ENCODE assay signal across 17 mouse cellular contexts in the genomic region with DNA sequence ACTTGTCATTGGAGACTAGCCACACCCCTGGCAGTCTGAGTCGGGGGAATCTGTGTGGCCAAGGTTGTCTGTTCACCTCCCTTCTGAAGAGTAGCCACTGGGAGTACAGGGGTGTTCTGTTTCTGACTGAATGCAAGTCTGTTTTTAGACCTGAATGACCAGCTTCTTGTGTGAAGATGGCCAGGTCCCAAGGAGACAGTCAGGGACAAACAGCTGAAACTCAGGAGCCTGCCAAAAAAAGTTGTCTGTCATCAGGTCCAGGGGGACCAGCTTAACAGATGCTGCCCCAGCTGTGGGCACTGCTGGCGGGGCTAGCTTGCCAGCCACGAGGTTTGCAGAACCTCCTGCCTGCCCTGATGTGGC. TPM values are rescaled to one million over a fixed set of nuclear protein-coding genes. Genes with fewer than 3 reads are reported as not detected.
DNase-seq lines count a peak whose midpoint lies in the region; ATAC-seq lines count a peak whose summit lies in the region.
"Had no signal": no experiment of that assay in that cellular context is flagged by ENCODE, and none has a peak within 500 bp of the region (broad histone marks: within the 10 kb centered on the region; RNA-seq: fewer than 3 reads in every experiment).

No protein-coding gene starts in this region.

- H3K9me3 ChIP-seq in heart, embryonic 13.5 days, result no peaks in the 10 kb centered on the region
- H3K9me3 ChIP-seq in heart, embryonic 11.5 days (replicated peaks; ENCODE audit: control insufficient read depth, low read length), result no peaks in the 10 kb centered on the region
- H3K9me3 ChIP-seq in lung, embryonic 16.5 days (ENCODE audit: control insufficient read depth, low read length), result no peaks in the 10 kb centered on the region
- H3K9me3 ChIP-seq in intestine, embryonic 16.5 days (ENCODE audit: control insufficient read depth, low read length), result no peaks in the 10 kb centered on the region
- H3K9me3 ChIP-seq in stomach, embryonic 16.5 days (replicated peaks; ENCODE audit: control insufficient read depth, low read length), result no peaks in the 10 kb centered on the region

- no peaks in the 10 kb centered on the region for H3K36me3 ChIP-seq in heart, embryonic 13.5 days
- no peaks in the 10 kb centered on the region for H3K36me3 ChIP-seq in heart, embryonic 11.5 days (ENCODE audit: control insufficient read depth, insufficient read depth, low read length)
- H3K36me3 ChIP-seq in lung, embryonic 16.5 days (ENCODE audit: control insufficient read depth, insufficient read depth, low read length), result no peaks in the 10 kb centered on the region
- H3K36me3 ChIP-seq in intestine, embryonic 16.5 days (ENCODE audit: control insufficient read depth, insufficient read depth, low read length), result no peaks in the 10 kb centered on the region
- no peaks in the 10 kb centered on the region for H3K36me3 ChIP-seq in stomach, embryonic 16.5 days (ENCODE audit: control insufficient read depth, insufficient read depth, low read length)

- 32% methylated on average over 3 of the region's 3 CpGs for WGBS in heart, embryonic 13.5 days
- 33% methylated on average over 3 of the region's 3 CpGs for WGBS in heart, embryonic 11.5 days (ENCODE audit: insufficient replicate concordance)
- 19% methylated on average over 3 of the region's 3 CpGs for WGBS in lung, embryonic 16.5 days
- WGBS in intestine, embryonic 16.5 days, result 38% methylated on average over 3 of the region's 3 CpGs
- 41% methylated on average over 3 of the region's 3 CpGs for WGBS in stomach, embryonic 16.5 days

- H3K9ac ChIP-seq in heart, embryonic 13.5 days, result peak overlapping the region; percentile 3; the same call in 1 of the 2 replicates
- H3K9ac ChIP-seq in heart, embryonic 11.5 days (ENCODE audit: low read depth, low read length), result no peak overlapping the region
- no peak overlapping the region for H3K9ac ChIP-seq in lung, embryonic 16.5 days (ENCODE audit: low read length)
- peak overlapping the region; percentile 34; the same call in 1 of the 2 replicates for H3K9ac ChIP-seq in intestine, embryonic 16.5 days (ENCODE audit: low read depth, low read length)
- H3K9ac ChIP-seq in stomach, embryonic 16.5 days (ENCODE audit: low read length), result peak overlapping the region; percentile 40; the same call in 1 of the 2 replicates
- H3K9ac ChIP-seq: liver, embryonic 14.5 days had no signal

- H3K27ac ChIP-seq in heart, embryonic 13.5 days (replicated peaks), result no peak overlapping the region; the same call in 1 of the 2 replicates
- no peak overlapping the region for H3K27ac ChIP-seq in heart, embryonic 11.5 days (ENCODE audit: low read depth, low read length)
- peak overlapping the region; percentile 86 for H3K27ac ChIP-seq in lung, embryonic 16.5 days (ENCODE audit: low read length)
- H3K27ac ChIP-seq in intestine, embryonic 16.5 days (ENCODE audit: low read length), result peak overlapping the region; percentile 6
- H3K27ac ChIP-seq in stomach, embryonic 16.5 days (ENCODE audit: low read length), result peak overlapping the region; percentile 64; the same call in 1 of the 2 replicates
- H3K27ac ChIP-seq: kidney, postnatal 0 days; liver, embryonic 14.5 days had no signal

- no peak for ATAC-seq in heart, embryonic 13.5 days (ENCODE audit: extremely low read depth, insufficient number of reproducible peaks, low FRiP score, low TSS enrichment)
- ATAC-seq in heart, embryonic 11.5 days (replicated peaks; ENCODE audit: insufficient number of reproducible peaks, low FRiP score, low TSS enrichment), result no peak
- ATAC-seq in lung, embryonic 16.5 days (ENCODE audit: low read depth), result no peak
- ATAC-seq in intestine, embryonic 16.5 days, result no peak
- ATAC-seq in stomach, embryonic 16.5 days (ENCODE audit: insufficient read depth, low FRiP score), result no peak
- ATAC-seq: forebrain, embryonic 16.5 days; inflammation-experienced regulatory T-cells, adult 6 months had no signal

- no peak overlapping the region for H3K4me3 ChIP-seq in heart, embryonic 13.5 days
- no peak overlapping the region for H3K4me3 ChIP-seq in heart, embryonic 11.5 days (ENCODE audit: low read depth, low read length)
- no peak overlapping the region for H3K4me3 ChIP-seq in lung, embryonic 16.5 days (ENCODE audit: low read length)
- H3K4me3 ChIP-seq in intestine, embryonic 16.5 days (ENCODE audit: low read length), result no peak overlapping the region
- no peak overlapping the region for H3K4me3 ChIP-seq in stomach, embryonic 16.5 days (replicated peaks; ENCODE audit: low read length)

- no peak overlapping the region for H3K4me2 ChIP-seq in heart, embryonic 13.5 days
- H3K4me2 ChIP-seq in heart, embryonic 11.5 days, result no peak overlapping the region
- no peak overlapping the region for H3K4me2 ChIP-seq in lung, embryonic 16.5 days (ENCODE audit: low read depth, low read length)
- no peak overlapping the region for H3K4me2 ChIP-seq in intestine, embryonic 16.5 days (ENCODE audit: low read depth, low read length)
- H3K4me2 ChIP-seq in stomach, embryonic 16.5 days (ENCODE audit: low read depth, low read length), result no peak overlapping the region

- peaks cover 28% of the 10 kb centered on the region for H3K4me1 ChIP-seq in heart, embryonic 13.5 days
- peaks cover 16% of the 10 kb centered on the region for H3K4me1 ChIP-seq in heart, embryonic 11.5 days (ENCODE audit: control insufficient read depth, insufficient read depth, low read length)
- peaks cover 43% of the 10 kb centered on the region for H3K4me1 ChIP-seq in lung, embryonic 16.5 days (replicated peaks; ENCODE audit: control insufficient read depth, insufficient read depth, low read length)
- peaks cover 30% of the 10 kb centered on the region for H3K4me1 ChIP-seq in intestine, embryonic 16.5 days (ENCODE audit: control insufficient read depth, insufficient read depth, low read length)
- peaks cover 30% of the 10 kb centered on the region for H3K4me1 ChIP-seq in stomach, embryonic 16.5 days (ENCODE audit: control insufficient read depth, insufficient read depth, low read length)

- no peak for DNase-seq in lung, postnatal 10 days
- no peak for DNase-seq in ovary, postnatal 36 days (ENCODE audit: low spot score)
- no peak for DNase-seq in adrenal gland, postnatal 25 days
- DNase-seq: adrenal gland, postnatal 10 days; cerebellum, postnatal 25 days; layer of hippocampus, adult 9-11 months; right cerebral cortex, postnatal 14 days had no signal

- H3K27me3 ChIP-seq in heart, embryonic 13.5 days (replicated peaks), result peaks cover 3% of the 10 kb centered on the region; the same call in 1 of the 2 replicates
- 0 out of 2 replicates have a peak, but pooled peaks cover 2% of the 10 kb centered on the region for H3K27me3 ChIP-seq in heart, embryonic 11.5 days (ENCODE audit: control insufficient read depth, insufficient read depth, low read length)
- no peaks in the 10 kb centered on the region for H3K27me3 ChIP-seq in lung, embryonic 16.5 days (ENCODE audit: control insufficient read depth, insufficient read depth, low read depth, low read length)
- H3K27me3 ChIP-seq in intestine, embryonic 16.5 days (replicated peaks; ENCODE audit: control insufficient read depth, insufficient read depth, low read length), result no peaks in the 10 kb centered on the region
- no peaks in the 10 kb centered on the region for H3K27me3 ChIP-seq in stomach, embryonic 16.5 days (ENCODE audit: control insufficient read depth, insufficient read depth, low read length)

RNA-seq across cellular contexts. Expression of a gene that starts 15.5 kb away (rescaled TPM):
- polyA plus RNA-seq in heart, embryonic 13.5 days (2015; fragmentation: Nextera tagmentation; extraction: Ambion mirVana), result 0.24 and 0.29 TPM in 2 replicates
- 0.14 and 0.31 TPM in 2 replicates for polyA plus RNA-seq in heart, embryonic 11.5 days (2014; fragmentation: Nextera tagmentation; extraction: Ambion mirVana)
- 11.0 and 13.2 TPM in 2 replicates for polyA plus RNA-seq in lung, embryonic 16.5 days (2015; fragmentation: Nextera tagmentation; extraction: Ambion mirVana)
- 1.1 and 1.6 TPM in 2 replicates for polyA plus RNA-seq in intestine, embryonic 16.5 days (2015; fragmentation: Nextera tagmentation; extraction: Ambion mirVana)
- polyA plus RNA-seq in stomach, embryonic 16.5 days (2015; fragmentation: Nextera tagmentation; extraction: Ambion mirVana), result 2.2 and 3.6 TPM in 2 replicates
- 0.12 and 0.24 TPM in 2 replicates for total RNA-seq in adrenal gland, postnatal 25 days (2021)
- total RNA-seq: megakaryocyte-erythroid progenitor cell, adult 5-6 weeks had no signal
- polyA plus RNA-seq: inflammation-experienced regulatory T-cells, adult 6 months had no signal

RNA-seq across cellular contexts. Expression of a gene that starts 39.3 kb away (rescaled TPM):
- 1,816 and 1,974 TPM in 2 replicates for polyA plus RNA-seq in heart, embryonic 13.5 days (2015; fragmentation: Nextera tagmentation; extraction: Ambion mirVana)
- polyA plus RNA-seq in heart, embryonic 11.5 days (2014; fragmentation: Nextera tagmentation; extraction: Ambion mirVana), result 1,555 and 1,889 TPM in 2 replicates
- polyA plus RNA-seq in lung, embryonic 16.5 days (2015; fragmentation: Nextera tagmentation; extraction: Ambion mirVana), result 1,125 and 1,193 TPM in 2 replicates
- 1,051 and 1,198 TPM in 2 replicates for polyA plus RNA-seq in intestine, embryonic 16.5 days (2015; fragmentation: Nextera tagmentation; extraction: Ambion mirVana)
- 1,032 and 1,108 TPM in 2 replicates for polyA plus RNA-seq in stomach, embryonic 16.5 days (2015; fragmentation: Nextera tagmentation; extraction: Ambion mirVana)
- 706 and 770 TPM in 2 replicates for total RNA-seq in adrenal gland, postnatal 25 days (2021)

RNA-seq across cellular contexts. Expression of a gene that starts 55.1 kb away (rescaled TPM):
- 8.9 and 11.1 TPM in 2 replicates for polyA plus RNA-seq in heart, embryonic 13.5 days (2015; fragmentation: Nextera tagmentation; extraction: Ambion mirVana)
- 14.9 and 15.1 TPM in 2 replicates for polyA plus RNA-seq in heart, embryonic 11.5 days (2014; fragmentation: Nextera tagmentation; extraction: Ambion mirVana)
- polyA plus RNA-seq in lung, embryonic 16.5 days (2015; fragmentation: Nextera tagmentation; extraction: Ambion mirVana), result 9.1 and 9.9 TPM in 2 replicates
- polyA plus RNA-seq in intestine, embryonic 16.5 days (2015; fragmentation: Nextera tagmentation; extraction: Ambion mirVana), result 9.7 and 10.0 TPM in 2 replicates
- 7.6 and 10.7 TPM in 2 replicates for polyA plus RNA-seq in stomach, embryonic 16.5 days (2015; fragmentation: Nextera tagmentation; extraction: Ambion mirVana)
- total RNA-seq in adrenal gland, postnatal 25 days (2021), result 11.4 and 12.2 TPM in 2 replicates

RNA-seq across cellular contexts. Expression of a gene that starts 55.3 kb away (rescaled TPM):
- polyA plus RNA-seq in heart, embryonic 13.5 days (2015; fragmentation: Nextera tagmentation; extraction: Ambion mirVana), result 7.1 and 7.3 TPM in 2 replicates
- 11.4 and 13.8 TPM in 2 replicates for polyA plus RNA-seq in heart, embryonic 11.5 days (2014; fragmentation: Nextera tagmentation; extraction: Ambion mirVana)
- 12.3 and 12.6 TPM in 2 replicates for polyA plus RNA-seq in lung, embryonic 16.5 days (2015; fragmentation: Nextera tagmentation; extraction: Ambion mirVana)
- 9.2 and 10.2 TPM in 2 replicates for polyA plus RNA-seq in intestine, embryonic 16.5 days (2015; fragmentation: Nextera tagmentation; extraction: Ambion mirVana)
- 13.8 and 15.0 TPM in 2 replicates for polyA plus RNA-seq in stomach, embryonic 16.5 days (2015; fragmentation: Nextera tagmentation; extraction: Ambion mirVana)
- total RNA-seq in adrenal gland, postnatal 25 days (2021), result 14.4 and 15.1 TPM in 2 replicates

Comparison
In these comparisons a context has a peak if more than half of its experiments do, and no peak if none do; other contexts are left out.
1. H3K9ac ChIP-seq: peak in heart, embryonic 13.5 days (single experiment), intestine, embryonic 16.5 days (single experiment) and stomach, embryonic 16.5 days (single experiment); none in heart, embryonic 11.5 days (single experiment) and lung, embryonic 16.5 days (single experiment).
2. H3K27ac ChIP-seq: peak in lung, embryonic 16.5 days (single experiment), intestine, embryonic 16.5 days (single experiment) and stomach, embryonic 16.5 days (single experiment); none in heart, embryonic 13.5 days (single experiment) and heart, embryonic 11.5 days (single experiment).